Mouse (Mus musculus): Measurements from ENCODE around the gene Gm9857. TPM values are rescaled to one million over a fixed set of nuclear protein-coding genes. Genes with fewer than 3 reads are reported as not detected.
A peak's percentile ranks its signal among the peaks of the same experiment; 100 is the strongest.

Gm9857 gene
- polyA plus RNA-seq (2015; fragmentation: Nextera tagmentation; extraction: Ambion mirVana), result 0.74 TPM in 1 of 2 replicates, not detected in the other

DNA sequence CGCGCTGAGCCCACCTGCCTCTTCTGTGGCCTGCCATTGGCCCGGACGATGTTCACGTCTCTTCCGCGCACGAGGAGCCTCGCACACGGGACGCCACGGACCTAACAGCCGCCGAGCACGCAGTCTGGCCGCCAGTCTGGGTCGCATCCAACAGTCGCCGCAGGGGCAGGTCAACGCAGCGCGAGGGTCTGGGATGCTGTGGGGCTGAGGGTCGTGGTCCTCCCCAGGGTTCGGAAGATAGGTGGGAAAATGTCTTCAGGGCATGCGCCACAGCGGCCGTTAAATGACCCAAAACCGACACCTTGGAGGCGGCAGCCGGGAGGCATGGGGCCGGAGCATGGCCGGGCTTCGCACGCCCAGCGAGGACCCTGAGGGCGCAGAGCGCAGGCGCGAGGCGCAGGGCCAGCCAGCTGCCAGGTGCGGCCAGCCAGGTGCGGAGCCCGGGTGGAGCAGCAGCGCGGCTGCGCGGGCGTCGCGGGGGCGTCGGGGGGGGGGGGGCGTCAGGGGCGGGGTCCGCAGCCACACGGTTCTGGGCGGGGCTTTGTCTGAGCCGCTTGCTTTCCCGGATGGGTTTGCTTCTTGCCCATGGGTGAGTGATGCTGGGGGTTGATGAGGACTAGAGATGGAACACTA lies at the start of gene Gm9857:
Gene Gm9857 (minus strand): TSS at position 445 of the 633 bp plus-strand sequence.
- no peaks in the 10 kb centered on the region for H3K4me1 ChIP-seq
- H3K4me2 ChIP-seq (replicated peaks), result peak within 1 kb of the TSS; percentile 69
- H3K4me3 ChIP-seq, result peak within 1 kb of the TSS; percentile 41
- H3K36me3 ChIP-seq, result no peaks in the 10 kb centered on the region
- H3K27ac ChIP-seq, result no peak within 1 kb of the TSS
- 0 out of 2 replicates have a peak within 1 kb of the TSS, but pooled peaks have one; percentile 48 for H3K9ac ChIP-seq
- WGBS, result 48% methylated on average over 53 of the region's 59 CpGs
- no peaks in the 10 kb centered on the region for H3K9me3 ChIP-seq
- H3K27me3 ChIP-seq, result no peaks in the 10 kb centered on the region
- ATAC-seq (ENCODE audit: low FRiP score, low read depth), result peak; percentile 86

DNA sequence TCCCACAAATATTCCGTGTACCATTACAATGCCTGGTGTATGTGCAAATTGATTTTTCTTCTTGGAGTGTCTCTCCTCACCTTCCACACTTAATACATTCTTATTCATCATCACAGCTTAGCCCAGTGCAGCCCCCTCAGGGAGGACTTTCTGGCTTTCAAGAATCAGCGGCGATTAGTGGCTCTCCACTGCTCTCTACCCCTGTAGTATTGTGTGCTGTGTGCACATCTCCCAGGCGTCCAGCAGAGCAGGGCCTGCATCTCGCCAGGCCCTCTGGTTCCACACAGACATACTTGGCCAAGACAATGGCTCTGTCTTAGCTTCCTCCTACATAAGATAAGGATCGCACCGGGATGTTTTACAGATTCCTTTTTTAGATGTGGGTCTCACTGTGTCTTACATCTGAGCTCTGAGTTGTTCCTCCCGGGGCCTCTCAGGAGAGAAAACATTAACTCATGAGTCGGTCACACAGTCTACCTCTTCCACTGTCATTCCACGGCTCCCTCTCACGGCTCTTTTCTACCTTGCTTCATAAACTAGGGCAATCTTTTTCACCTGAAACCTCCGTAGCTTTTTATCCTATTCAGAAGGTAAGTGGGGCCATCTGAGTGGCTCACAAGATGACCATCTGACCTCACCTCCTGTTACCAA lies 46.9 kb upstream of the Gm9857 start:
- Histone ChIP-seq H3K27ac (no peak overlapping the region), H3K36me3 (peaks cover 69% of the 10 kb centered on the region), H3K4me2 (replicated peaks) (no peak overlapping the region), H3K4me1 (no peaks in the 10 kb centered on the region), H3K9me3 (no peaks in the 10 kb centered on the region), H3K9ac (no peak overlapping the region), H3K4me3 (no peak overlapping the region), H3K27me3 (no peaks in the 10 kb centered on the region)
- ATAC-seq (ENCODE audit: low FRiP score, low read depth), result no peak
- 84% methylated on average over 12 of the region's 12 CpGs for WGBS

DNA sequence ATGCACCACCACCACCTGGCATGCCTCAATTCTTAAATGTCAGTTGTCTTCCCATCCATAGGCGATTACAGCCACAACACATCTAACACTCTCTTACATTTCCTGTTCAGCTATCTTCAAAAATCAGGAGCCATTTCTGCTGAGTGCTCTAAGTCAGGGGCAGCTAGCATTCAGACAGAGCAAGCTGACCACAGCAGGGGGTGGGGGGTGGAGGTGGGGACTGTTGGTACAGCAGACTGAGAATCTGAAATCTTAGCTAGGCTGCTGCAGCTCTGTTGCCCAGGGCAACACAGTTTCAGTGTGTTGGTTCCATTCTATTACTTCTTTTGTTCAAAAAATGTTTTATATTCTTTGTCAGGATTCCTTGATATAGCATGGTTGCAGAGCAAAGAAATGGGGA lies 46.3 kb upstream of the Gm9857 start:
- Histone ChIP-seq H3K27me3 (no peaks in the 10 kb centered on the region), H3K27ac (no peak overlapping the region), H3K36me3 (peaks cover 66% of the 10 kb centered on the region), H3K4me3 (no peak overlapping the region), H3K9me3 (no peaks in the 10 kb centered on the region), H3K9ac (no peak overlapping the region), H3K4me2 (replicated peaks) (no peak overlapping the region), H3K4me1 (no peaks in the 10 kb centered on the region)
- 89% methylated on average over 1 of the region's 1 CpGs for WGBS
- ATAC-seq (ENCODE audit: low FRiP score, low read depth), result no peak

DNA sequence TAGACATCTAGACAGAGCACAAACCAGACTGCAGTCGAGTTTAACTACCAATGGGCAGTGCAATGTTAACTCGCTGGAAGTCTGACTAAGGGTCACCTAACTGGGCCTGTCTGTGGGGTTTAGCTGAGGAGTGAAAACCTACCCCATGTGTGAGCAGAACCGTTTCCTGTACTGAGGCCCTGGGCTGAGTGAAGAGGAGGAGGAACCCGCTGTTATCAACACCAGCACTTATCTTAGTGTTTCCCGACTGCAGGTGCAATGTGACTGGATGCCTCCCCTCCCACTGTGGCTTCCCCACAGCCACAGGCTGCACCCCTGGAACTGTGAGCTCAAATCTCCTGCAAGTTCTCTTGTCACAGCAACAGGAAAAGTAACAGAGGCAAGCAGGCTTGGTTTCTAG lies 43.7 kb upstream of the Gm9857 start:
- WGBS, result 72% methylated on average over 5 of the region's 5 CpGs
- Histone ChIP-seq H3K4me2 (replicated peaks) (no peak overlapping the region), H3K9me3 (no peaks in the 10 kb centered on the region), H3K4me3 (no peak overlapping the region), H3K36me3 (peaks cover 62% of the 10 kb centered on the region), H3K9ac (no peak overlapping the region), H3K27me3 (no peaks in the 10 kb centered on the region), H3K4me1 (no peaks in the 10 kb centered on the region), H3K27ac (no peak overlapping the region)
- ATAC-seq (ENCODE audit: low FRiP score, low read depth), result no peak

DNA sequence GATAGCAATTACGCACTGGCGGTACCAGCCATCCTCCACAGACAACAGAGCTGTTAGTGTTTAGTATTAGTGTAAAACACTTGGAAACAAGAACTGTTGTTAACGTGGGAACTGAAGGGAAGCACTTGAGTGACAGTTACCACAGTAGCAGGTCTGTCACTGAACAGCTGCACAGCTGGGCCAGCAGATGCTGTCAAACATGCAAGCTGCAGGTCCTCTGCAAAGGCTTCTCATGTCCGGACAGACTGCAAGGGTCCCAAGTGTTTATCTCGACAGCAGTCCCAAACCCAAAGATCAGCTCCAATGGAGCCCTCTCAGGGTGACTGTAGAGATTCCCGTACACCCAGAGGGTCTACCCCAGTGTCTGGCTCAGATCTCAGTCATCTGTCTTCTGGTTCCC lies 41.7 kb upstream of the Gm9857 start:
- H3K36me3 ChIP-seq, result peaks cover 68% of the 10 kb centered on the region
- H3K4me2 ChIP-seq (replicated peaks), result no peak overlapping the region
- no peak overlapping the region for H3K27ac ChIP-seq
- H3K4me3 ChIP-seq, result no peak overlapping the region
- H3K9ac ChIP-seq, result no peak overlapping the region
- no peaks in the 10 kb centered on the region for H3K27me3 ChIP-seq
- WGBS, result 81% methylated on average over 6 of the region's 6 CpGs
- no peaks in the 10 kb centered on the region for H3K4me1 ChIP-seq
- no peaks in the 10 kb centered on the region for H3K9me3 ChIP-seq
- ATAC-seq (ENCODE audit: low FRiP score, low read depth), result no peak

DNA sequence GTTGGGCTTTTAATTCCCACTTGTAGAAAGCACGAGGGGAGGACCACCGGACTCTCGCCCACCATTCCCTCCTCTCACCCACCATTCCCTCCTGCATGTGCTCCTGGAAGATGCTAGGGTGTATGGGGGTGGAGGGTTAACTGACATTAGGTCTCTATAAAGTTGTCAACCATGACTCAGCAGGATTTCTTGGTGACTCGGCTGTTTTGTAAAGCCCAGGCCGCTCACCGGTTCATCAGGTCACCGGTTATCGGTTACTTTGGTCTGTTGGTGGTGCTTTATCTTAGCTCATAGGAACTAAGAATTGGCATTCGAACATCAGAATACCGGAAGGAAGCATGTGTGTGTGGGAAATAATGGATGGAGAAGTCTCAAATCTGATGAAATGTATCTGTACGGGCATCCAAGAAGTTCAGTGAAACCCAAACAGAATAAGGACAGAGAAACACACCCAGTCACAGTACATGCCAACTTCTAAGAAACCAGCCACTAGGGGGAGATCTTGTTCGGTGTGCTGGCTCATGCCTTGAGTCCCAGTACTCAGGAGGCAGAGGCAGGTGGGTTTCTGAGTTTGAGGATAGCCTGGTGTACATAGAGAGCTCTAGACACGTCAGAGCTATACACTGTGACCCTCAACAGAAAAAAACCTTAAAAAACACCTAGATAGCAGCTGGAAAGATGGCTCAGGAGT lies 37.2 kb upstream of the Gm9857 start:
- 95% methylated on average over 13 of the region's 13 CpGs for WGBS
- Histone ChIP-seq H3K4me3 (no peak overlapping the region), H3K4me1 (no peaks in the 10 kb centered on the region), H3K27ac (no peak overlapping the region), H3K27me3 (no peaks in the 10 kb centered on the region), H3K9ac (no peak overlapping the region), H3K4me2 (replicated peaks) (no peak overlapping the region), H3K9me3 (no peaks in the 10 kb centered on the region), H3K36me3 (peaks cover 74% of the 10 kb centered on the region)
- no peak for ATAC-seq (ENCODE audit: low FRiP score, low read depth)

DNA sequence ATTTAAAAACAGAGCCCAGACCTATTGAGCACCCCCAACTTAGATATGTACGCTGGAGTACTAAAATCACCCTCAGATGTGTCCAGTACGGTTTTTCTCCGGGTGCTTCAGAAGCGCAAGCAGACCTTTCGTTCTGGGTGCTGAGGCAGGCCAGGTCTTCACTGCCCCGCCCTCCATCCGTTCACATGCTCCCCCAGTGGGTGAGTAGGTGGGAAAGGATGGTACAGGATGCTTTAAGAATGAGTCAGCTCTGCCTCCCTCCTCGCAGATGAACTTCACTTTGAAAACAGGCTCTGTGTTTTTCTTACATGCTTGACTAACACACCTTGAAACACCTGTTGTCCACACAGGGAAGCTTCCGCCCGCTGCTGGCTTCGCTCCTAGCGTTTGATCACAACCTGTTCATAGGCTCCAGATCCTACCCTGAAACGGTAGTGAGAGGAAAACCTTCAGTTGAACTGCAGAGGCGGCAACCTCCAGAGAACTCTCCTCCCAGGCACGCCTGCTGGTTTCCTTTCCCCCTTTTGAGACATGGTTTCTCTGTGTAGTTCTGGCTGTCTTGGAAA lies 34.8 kb upstream of the Gm9857 start:
- no peaks in the 10 kb centered on the region for H3K9me3 ChIP-seq
- no peak overlapping the region for H3K27ac ChIP-seq
- H3K4me3 ChIP-seq, result no peak overlapping the region
- no peaks in the 10 kb centered on the region for H3K27me3 ChIP-seq
- no peaks in the 10 kb centered on the region for H3K4me1 ChIP-seq
- no peak for ATAC-seq (ENCODE audit: low FRiP score, low read depth)
- H3K4me2 ChIP-seq (replicated peaks), result no peak overlapping the region
- H3K9ac ChIP-seq, result no peak overlapping the region
- H3K36me3 ChIP-seq, result peaks cover 65% of the 10 kb centered on the region
- 83% methylated on average over 15 of the region's 15 CpGs for WGBS

DNA sequence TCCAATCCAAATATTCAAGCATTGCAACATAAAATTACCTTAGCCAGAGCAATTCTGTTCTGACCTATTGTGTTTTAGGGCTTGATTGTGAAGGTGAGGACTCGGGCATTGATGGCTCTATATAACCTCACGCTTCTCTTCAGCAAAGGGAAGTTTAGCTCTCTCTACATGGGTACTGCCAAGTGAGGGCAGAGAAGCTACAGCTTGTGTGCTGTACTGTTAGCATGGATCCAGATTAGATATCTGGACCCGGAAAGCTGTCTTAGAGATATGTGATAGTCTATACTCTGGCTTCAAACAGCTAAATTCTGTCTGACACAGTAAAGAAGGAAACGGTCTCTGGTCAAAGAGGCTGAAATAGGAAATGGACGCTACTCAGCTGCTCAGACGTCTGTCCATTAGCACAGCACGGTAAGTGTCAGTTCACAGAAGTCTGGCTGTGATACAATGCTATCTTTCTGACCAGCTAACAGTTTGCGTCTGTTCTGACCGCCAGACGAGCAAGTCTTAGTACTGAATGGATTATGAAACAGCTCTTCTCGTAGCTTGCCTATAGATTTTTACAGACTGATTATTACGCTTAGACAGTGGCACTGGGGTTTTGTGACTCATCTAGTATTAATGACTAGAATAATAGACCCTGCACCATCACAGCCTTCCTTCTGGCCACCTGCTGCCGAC lies 33.9 kb upstream of the Gm9857 start:
- H3K27ac ChIP-seq, result no peak overlapping the region
- H3K27me3 ChIP-seq, result no peaks in the 10 kb centered on the region
- H3K4me1 ChIP-seq, result no peaks in the 10 kb centered on the region
- H3K9me3 ChIP-seq, result no peaks in the 10 kb centered on the region
- no peak overlapping the region for H3K4me2 ChIP-seq (replicated peaks)
- no peak overlapping the region for H3K9ac ChIP-seq
- ATAC-seq (ENCODE audit: low FRiP score, low read depth), result no peak
- no peak overlapping the region for H3K4me3 ChIP-seq
- peaks cover 58% of the 10 kb centered on the region for H3K36me3 ChIP-seq
- WGBS, result 86% methylated on average over 13 of the region's 13 CpGs

DNA sequence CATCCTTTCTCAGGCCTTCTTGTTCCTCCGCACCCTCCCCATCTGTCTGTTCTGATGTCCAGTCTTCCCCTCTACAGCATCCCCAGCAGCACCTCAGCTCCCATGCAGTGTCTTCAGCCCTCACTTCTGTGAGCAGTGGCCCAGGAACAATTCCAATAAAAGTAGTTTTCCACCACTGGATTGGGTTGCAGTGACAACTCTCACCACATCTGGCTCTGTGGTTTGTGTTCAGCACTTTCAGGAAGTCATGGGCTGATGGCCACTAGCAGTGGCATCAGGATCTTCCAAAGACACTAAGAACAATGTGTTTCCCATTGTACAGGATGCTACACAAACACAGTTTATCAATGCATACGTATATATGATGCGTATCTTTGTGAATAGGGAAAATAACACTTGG lies 25.8 kb upstream of the Gm9857 start:
- WGBS, result 95% methylated on average over 3 of the region's 3 CpGs
- no peak overlapping the region for H3K4me2 ChIP-seq (replicated peaks)
- no peak for ATAC-seq (ENCODE audit: low FRiP score, low read depth)
- no peak overlapping the region for H3K27ac ChIP-seq
- no peak overlapping the region for H3K4me3 ChIP-seq
- H3K36me3 ChIP-seq, result peaks cover 9% of the 10 kb centered on the region
- no peaks in the 10 kb centered on the region for H3K4me1 ChIP-seq
- H3K27me3 ChIP-seq, result no peaks in the 10 kb centered on the region
- H3K9me3 ChIP-seq, result no peaks in the 10 kb centered on the region
- no peak overlapping the region for H3K9ac ChIP-seq

DNA sequence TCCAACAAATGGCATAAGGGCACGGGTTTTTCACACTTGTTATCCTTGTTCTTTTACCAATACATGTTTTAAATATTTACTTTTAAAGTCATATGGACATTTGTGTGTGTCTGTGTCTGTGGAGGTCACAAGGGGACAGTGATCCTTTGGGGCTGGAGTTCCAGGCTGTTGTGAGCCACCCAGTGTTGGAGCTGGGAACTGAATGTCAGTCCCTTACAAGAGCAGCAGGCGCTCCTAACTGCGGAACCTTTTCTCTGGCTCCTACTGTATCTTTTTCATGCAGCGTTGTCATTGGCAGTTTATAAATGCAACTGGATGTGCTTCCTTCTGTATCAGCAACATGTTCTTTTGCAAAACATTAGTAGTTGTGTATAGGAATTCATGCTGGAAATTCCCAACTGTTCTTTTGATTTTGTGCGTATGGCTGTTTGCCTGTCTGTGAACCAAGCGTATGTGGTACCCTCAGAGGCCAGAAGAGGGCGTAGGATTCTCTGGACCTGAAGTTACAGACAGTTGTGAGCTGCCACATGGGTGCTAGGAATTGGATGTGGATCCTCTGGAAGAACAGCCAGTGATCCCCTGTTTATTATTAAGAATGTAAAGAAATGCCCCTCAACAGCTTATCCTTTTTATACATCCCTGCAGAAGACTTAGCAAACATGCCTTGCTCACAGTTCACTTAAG lies 24.3 kb upstream of the Gm9857 start:
- Histone ChIP-seq H3K9me3 (no peaks in the 10 kb centered on the region), H3K4me3 (no peak overlapping the region), H3K36me3 (no peaks in the 10 kb centered on the region), H3K27ac (no peak overlapping the region), H3K4me1 (peaks cover 6% of the 10 kb centered on the region), H3K4me2 (replicated peaks) (no peak overlapping the region), H3K9ac (no peak overlapping the region), H3K27me3 (no peaks in the 10 kb centered on the region)
- WGBS, result 70% methylated on average over 7 of the region's 7 CpGs
- no peak for ATAC-seq (ENCODE audit: low FRiP score, low read depth)

DNA sequence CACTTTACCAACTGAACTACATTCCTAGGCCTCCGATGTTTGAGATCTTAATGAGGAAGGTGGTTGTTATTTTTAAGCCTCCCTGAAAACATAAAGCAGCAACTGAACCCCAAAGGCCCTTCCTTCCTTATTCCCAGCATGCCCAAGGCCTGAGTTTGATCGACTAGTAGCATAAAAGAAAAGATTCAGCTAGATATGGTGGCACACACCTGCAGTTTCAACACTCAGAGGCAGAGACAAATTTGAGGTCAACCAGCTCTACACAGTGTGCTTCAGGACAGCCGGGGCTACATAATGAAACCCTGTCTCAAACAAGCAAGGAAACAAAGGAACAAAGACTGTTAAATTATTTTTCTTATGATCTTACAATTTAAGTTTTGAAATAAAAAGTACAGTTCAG lies 23.5 kb upstream of the Gm9857 start:
- Histone ChIP-seq H3K9ac (no peak overlapping the region), H3K4me3 (no peak overlapping the region), H3K27me3 (no peaks in the 10 kb centered on the region), H3K27ac (no peak overlapping the region), H3K4me2 (replicated peaks) (no peak overlapping the region), H3K9me3 (no peaks in the 10 kb centered on the region), H3K4me1 (peaks cover 10% of the 10 kb centered on the region), H3K36me3 (no peaks in the 10 kb centered on the region)
- 68% methylated on average over 3 of the region's 3 CpGs for WGBS
- no peak for ATAC-seq (ENCODE audit: low FRiP score, low read depth)

Measured in limb, embryonic 13.5 days (tissue).